Comparison of ENCODE assay signal across 17 mouse cellular contexts in the genomic region with DNA sequence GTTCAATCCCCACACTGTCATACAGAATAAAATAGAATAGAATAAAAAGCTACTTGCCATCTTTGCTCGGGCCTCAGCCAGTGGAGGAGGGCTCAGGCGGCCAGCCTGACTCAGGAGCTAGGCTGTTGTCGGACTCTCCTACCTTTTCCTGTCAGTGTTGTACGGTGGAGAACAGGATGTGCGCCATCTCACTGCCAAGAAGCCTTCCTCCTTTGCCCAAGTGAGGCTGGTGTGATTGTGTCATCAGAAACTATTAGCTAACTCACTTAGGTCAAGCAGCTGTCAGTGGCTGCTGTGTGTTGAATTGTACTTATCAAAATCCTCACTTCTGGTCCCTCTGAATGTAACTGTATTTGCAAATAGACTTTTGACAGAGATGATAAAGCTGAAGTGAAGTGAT. TPM values are rescaled to one million over a fixed set of nuclear protein-coding genes. Genes with fewer than 3 reads are reported as not detected.
DNase-seq lines count a peak whose midpoint lies in the region; ATAC-seq and TF ChIP-seq lines count a peak whose summit lies in the region.
"Had no signal": no experiment of that assay in that cellular context is flagged by ENCODE, and none has a peak within 500 bp of the region (broad histone marks: within the 10 kb centered on the region; RNA-seq: fewer than 3 reads in every experiment).

No protein-coding gene starts in this region.

- peak overlapping the region; percentile 9; the same call in 1 of the 2 replicates for H3K27ac ChIP-seq in hindbrain, embryonic 13.5 days
- no peak overlapping the region for H3K27ac ChIP-seq in hindbrain, embryonic 10.5 days
- H3K27ac ChIP-seq: embryonic facial prominence, embryonic 13.5 days; heart, adult 2 months; neural tube, embryonic 12.5 days had no signal

- TF ChIP-seq CTCF in lung, adult 2 months (IDR thresholded peaks at IDR 0.05; ENCODE audit: insufficient read depth, low read length) = no peak

- H3K4me3 ChIP-seq in hindbrain, embryonic 13.5 days = no peak overlapping the region
- H3K4me3 ChIP-seq in hindbrain, embryonic 10.5 days = no peak overlapping the region
- H3K4me3 ChIP-seq in lung, adult 2 months (replicated peaks; ENCODE audit: extremely low read depth, low read depth, low read length) = no peak overlapping the region
- H3K4me3 ChIP-seq: embryonic facial prominence, embryonic 13.5 days; heart, adult 2 months; neural tube, embryonic 12.5 days had no signal

- no peaks in the 10 kb centered on the region for H3K9me3 ChIP-seq in hindbrain, embryonic 13.5 days
- no peaks in the 10 kb centered on the region for H3K9me3 ChIP-seq in hindbrain, embryonic 10.5 days
- H3K9me3 ChIP-seq: embryonic facial prominence, embryonic 13.5 days; G1E; neural tube, embryonic 12.5 days had no signal

- H3K9ac ChIP-seq in hindbrain, embryonic 13.5 days = no peak overlapping the region
- H3K9ac ChIP-seq: embryonic facial prominence, embryonic 13.5 days; neural tube, embryonic 12.5 days had no signal

- no peak for ATAC-seq in hindbrain, embryonic 13.5 days (ENCODE audit: low FRiP score)
- peak; percentile 83 for ATAC-seq in common myeloid progenitor, adult 5-6 weeks (replicated peaks; ENCODE audit: low read depth, poor library complexity, severe bottlenecking)
- ATAC-seq in megakaryocyte progenitor cell, adult 5-6 weeks (replicated peaks; ENCODE audit: poor library complexity) = peak; percentile 88
- ATAC-seq: forebrain, embryonic 14.5 days; midbrain, embryonic 16.5 days had no signal

- H3K4me1 ChIP-seq in hindbrain, embryonic 13.5 days (replicated peaks) = peaks cover 23% of the 10 kb centered on the region
- peaks cover 22% of the 10 kb centered on the region for H3K4me1 ChIP-seq in hindbrain, embryonic 10.5 days (replicated peaks)
- H3K4me1 ChIP-seq in lung, adult 2 months (ENCODE audit: control insufficient read depth, insufficient read depth, low read length) = peaks cover 19% of the 10 kb centered on the region

- H3K36me3 ChIP-seq in hindbrain, embryonic 13.5 days = peaks cover 33% of the 10 kb centered on the region
- H3K36me3 ChIP-seq in hindbrain, embryonic 10.5 days = no peaks in the 10 kb centered on the region
- H3K36me3 ChIP-seq: embryonic facial prominence, embryonic 13.5 days; G1E had no signal

- H3K27me3 ChIP-seq in hindbrain, embryonic 13.5 days = no peaks in the 10 kb centered on the region
- no peaks in the 10 kb centered on the region for H3K27me3 ChIP-seq in hindbrain, embryonic 10.5 days (ENCODE audit: insufficient read depth, poor library complexity, severe bottlenecking)
- H3K27me3 ChIP-seq: embryonic facial prominence, embryonic 13.5 days; neural tube, embryonic 12.5 days had no signal

- DNase-seq in hindbrain, embryonic 10.5 days (ENCODE audit: low spot score) = no peak
- DNase-seq in lung, adult 2 months = peak; percentile 33
- no peak for DNase-seq in left cerebral cortex, postnatal 36 days (ENCODE audit: low spot score in 2 of 2)
- no peak for DNase-seq in MN1 (ENCODE audit: low spot score)
- DNase-seq: cerebellum, adult 11 months; heart, postnatal 36 days; right cerebral cortex, postnatal 4 days; thymus, adult 18-20 months had no signal

- WGBS in hindbrain, embryonic 13.5 days = 87% methylated on average over 5 of the region's 5 CpGs
- WGBS in hindbrain, embryonic 10.5 days = 85% methylated on average over 5 of the region's 5 CpGs
- WGBS in lung, adult 2 months = 24% methylated on average over 5 of the region's 5 CpGs

- no peak for TF ChIP-seq POLR2A in lung, adult 2 months (IDR thresholded peaks at IDR 0.05; ENCODE audit: borderline replicate concordance, extremely low read depth, low read depth, low read length)

- intact Hi-C loops in left cerebral cortex, postnatal 36 days (cut with DNase I) = no loop called here

- H3K4me2 ChIP-seq in hindbrain, embryonic 13.5 days = no peak overlapping the region
- H3K4me2 ChIP-seq: embryonic facial prominence, embryonic 13.5 days; neural tube, embryonic 12.5 days had no signal

RNA-seq across cellular contexts. Expression of gene Dop1b, which starts 10.1 kb away (rescaled TPM):
- polyA plus RNA-seq in hindbrain, embryonic 13.5 days (2015; fragmentation: Nextera tagmentation; extraction: Ambion mirVana) = 31.0 and 32.2 TPM in 2 replicates
- polyA plus RNA-seq in hindbrain, embryonic 10.5 days (2016; fragmentation: Nextera tagmentation; extraction: Ambion mirVana) = 12.0 and 20.2 TPM in 2 replicates
- total RNA-seq in common myeloid progenitor, adult 5-6 weeks (2017) = 11.1 and 14.2 TPM in 2 replicates
- 61.2 and 68.3 TPM in 2 replicates for polyA plus RNA-seq in lung, adult 2 months (2012; rRNA removed)
- 8.6 and 9.7 TPM in 2 replicates for total RNA-seq in megakaryocyte progenitor cell, adult 5-6 weeks (2015)
- 4.7 and 5.8 TPM in 2 replicates for total RNA-seq in megakaryocyte progenitor cell, adult 5-6 weeks (2017)
- 100 to 1,000 TPM in 1 of 2 experiments, 10 to 100 TPM in 1; 90.5 to 103 TPM for total RNA-seq in left cerebral cortex, postnatal 36 days (2021)

RNA-seq across cellular contexts. Expression of gene Cbr3, which starts 38.8 kb away (rescaled TPM):
- 0.89 and 0.99 TPM in 2 replicates for polyA plus RNA-seq in hindbrain, embryonic 13.5 days (2015; fragmentation: Nextera tagmentation; extraction: Ambion mirVana)
- 1.3 and 1.5 TPM in 2 replicates for polyA plus RNA-seq in hindbrain, embryonic 10.5 days (2016; fragmentation: Nextera tagmentation; extraction: Ambion mirVana)
- not detected in 2 replicates for total RNA-seq in common myeloid progenitor, adult 5-6 weeks (2017)
- polyA plus RNA-seq in lung, adult 2 months (2012; rRNA removed) = 25.7 and 31.6 TPM in 2 replicates
- total RNA-seq in megakaryocyte progenitor cell, adult 5-6 weeks (2015) = 0.37 TPM in 1 of 2 replicates, not detected in the other
- total RNA-seq in megakaryocyte progenitor cell, adult 5-6 weeks (2017) = 0.08 TPM in 1 of 2 replicates, not detected in the other
- total RNA-seq in left cerebral cortex, postnatal 36 days (2021) = 10 to 100 TPM; 14.5 to 15.9 TPM
- total RNA-seq: G1E had no signal
- polyA plus RNA-seq: G1E had no signal

Comparison
In these comparisons a context has a peak if more than half of its experiments do, and no peak if none do; other contexts are left out.
1. RNA of gene Cbr3, which starts 38.8 kb away (total RNA-seq): 14.5 to 15.9 TPM in left cerebral cortex, postnatal 36 days; 0.08 to 0.37 TPM in megakaryocyte progenitor cell, adult 5-6 weeks and not detected in common myeloid progenitor, adult 5-6 weeks; every median in the first group is over 10 times any median in the second.